Mouse (Mus musculus) MEL (cell line): ENCODE results near the gene Tbxa2r. TPM values are rescaled to one million over a fixed set of nuclear protein-coding genes. Genes with fewer than 3 reads are reported as not detected.

Experiments
- DNase-seq: peaks from one replicate; pipeline ENCODE4 v3.0.0; 2011; ENCODE audit warnings: low read depth, low spot score
- H3K27ac ChIP-seq: 2 replicates; pipeline ENCODE4 v1.5.1; 2012; ENCODE audit warnings: low read depth, mild to moderate bottlenecking, control low read depth, low read length, moderate library complexity; ENCODE audit not compliant: control insufficient read depth
- H3K27me3 ChIP-seq, 2 experiments: fragments of 150-350 bp in 1 of 2; sonication (generic) in 1 of 2; 2 replicates each; pipeline ENCODE4 v1.6.1; 2012; ENCODE audit warnings: low read length in 2 of 2, mild to moderate bottlenecking in 2 of 2, improper control_type of control experiment in 1 of 2, moderate library complexity in 1 of 2; ENCODE audit not compliant: insufficient read depth in 2 of 2, control insufficient read depth in 1 of 2
- H3K36me3 ChIP-seq, 2 experiments: 2 replicates each; pipeline ENCODE4 v1.6.1; 2012 to 2014; ENCODE audit warnings: low read length in 2 of 2, improper control_type of control experiment in 1 of 2, inconsistent platforms in 1 of 2, mild to moderate bottlenecking in 1 of 2; ENCODE audit not compliant: insufficient read depth in 2 of 2, control insufficient read depth in 1 of 2
- H3K4me1 ChIP-seq, 2 experiments: fragments of 150-350 bp in 1 of 2; sonication (generic) in 1 of 2; 2 replicates each; pipeline ENCODE4 v1.6.1; 2012; ENCODE audit warnings: low read length in 2 of 2, improper control_type of control experiment in 1 of 2, mild to moderate bottlenecking in 1 of 2; ENCODE audit not compliant: insufficient read depth in 2 of 2, control insufficient read depth in 1 of 2
- H3K4me3 ChIP-seq, 2 experiments: fragments of 150-350 bp in 1 of 2; sonication (generic) in 1 of 2; 2 replicates each; pipeline ENCODE4 v1.5.1; 2012; ENCODE audit warnings: low read depth in 2 of 2, low read length in 2 of 2, mild to moderate bottlenecking in 2 of 2, moderate library complexity in 2 of 2, control low read depth in 1 of 2, improper control_type of control experiment in 1 of 2; ENCODE audit not compliant: control insufficient read depth in 1 of 2, insufficient read depth in 1 of 2
- H3K79me2 ChIP-seq: 2 replicates; pipeline ENCODE4 v1.6.1; 2012; ENCODE audit warnings: mild to moderate bottlenecking, low read length, moderate library complexity; ENCODE audit not compliant: control insufficient read depth, poor library complexity, insufficient read depth
- H3K9ac ChIP-seq: 2 replicates; pipeline ENCODE4 v1.6.1; 2012; ENCODE audit warnings: low read depth, mild to moderate bottlenecking, control low read depth, low read length, moderate library complexity; ENCODE audit not compliant: control insufficient read depth, poor library complexity, severe bottlenecking
- H3K9me3 ChIP-seq: fragments of 150-350 bp; sonication (generic); replicated peaks from 2 replicates; pipeline ENCODE4 v1.6.1; 2012; ENCODE audit warnings: mild to moderate bottlenecking, low read length, improper control_type of control experiment, moderate library complexity; ENCODE audit not compliant: insufficient read depth
- BHLHE40 ChIP-seq: IDR thresholded peaks from 2 replicates; pipeline ENCODE4 v1.6.1; 2012; ENCODE audit warnings: low read depth, mild to moderate bottlenecking, inconsistent platforms, low read length, improper control_type of control experiment, borderline replicate concordance
- CHD1 ChIP-seq: IDR thresholded peaks from 2 replicates; pipeline ENCODE4 v1.6.1; 2012; ENCODE audit warnings: low read depth, mild to moderate bottlenecking, inconsistent platforms, low read length, improper control_type of control experiment
- CHD2 ChIP-seq: IDR thresholded peaks from 2 replicates; pipeline ENCODE4 v1.6.1; 2011; ENCODE audit warnings: low read length, improper control_type of control experiment
- CTCF ChIP-seq, 3 experiments: IDR thresholded peaks in 2 of 3; conservative IDR thresholded peaks in 1 of 3; 2 replicates each; pipeline ENCODE4 v1.5.1; 2011 to 2012; ENCODE audit warnings: low read length in 3 of 3, low read depth in 2 of 3, mild to moderate bottlenecking in 2 of 3, improper control_type of control experiment in 1 of 3, inconsistent platforms in 1 of 3, mixed read lengths in 1 of 3, moderate library complexity in 1 of 3; ENCODE audit not compliant: control insufficient read depth in 1 of 3, insufficient read depth in 1 of 3, poor library complexity in 1 of 3, severe bottlenecking in 1 of 3
- E2F4 ChIP-seq: IDR thresholded peaks from 2 replicates; pipeline ENCODE4 v1.6.1; 2011; ENCODE audit warnings: low read depth, low read length, improper control_type of control experiment, borderline replicate concordance
- ELF1 ChIP-seq: IDR thresholded peaks from 2 replicates; pipeline ENCODE4 v1.6.1; 2014; ENCODE audit warnings: low read depth, mild to moderate bottlenecking, inconsistent platforms, low read length, improper control_type of control experiment, moderate library complexity
- ETS1 ChIP-seq: IDR thresholded peaks from 2 replicates; pipeline ENCODE4 v1.6.1; 2012; ENCODE audit warnings: low read depth, mild to moderate bottlenecking, inconsistent platforms, low read length, improper control_type of control experiment, moderate library complexity
- GABPA ChIP-seq: IDR thresholded peaks from 2 replicates; pipeline ENCODE4 v1.6.1; 2012; ENCODE audit warnings: low read depth, mild to moderate bottlenecking, inconsistent platforms, low read length, improper control_type of control experiment, moderate library complexity
- GATA1 ChIP-seq: IDR thresholded peaks from 2 replicates; pipeline ENCODE4 v1.6.1; 2011; ENCODE audit warnings: low read depth, low read length, improper control_type of control experiment
- HCFC1 ChIP-seq: IDR thresholded peaks from 2 replicates; pipeline ENCODE4 v1.6.1; 2012; ENCODE audit warnings: low read depth, mild to moderate bottlenecking, inconsistent platforms, low read length, improper control_type of control experiment, moderate library complexity
- JUND ChIP-seq: IDR thresholded peaks from 2 replicates; pipeline ENCODE4 v1.6.1; 2011; ENCODE audit warnings: low read depth, mild to moderate bottlenecking, improper control_type of control experiment, low read length
- KAT2A ChIP-seq: conservative IDR thresholded peaks from 2 replicates; pipeline ENCODE4 v1.6.1; 2012; ENCODE audit warnings: low read depth, low read length, improper control_type of control experiment, inconsistent platforms
- MAFK ChIP-seq: IDR thresholded peaks from 2 replicates; pipeline ENCODE4 v1.6.1; 2011; ENCODE audit warnings: low read depth, mild to moderate bottlenecking, low read length, improper control_type of control experiment, borderline replicate concordance
- MAX ChIP-seq: IDR thresholded peaks from 2 replicates; pipeline ENCODE4 v1.6.1; 2011; ENCODE audit warnings: low read length, improper control_type of control experiment
- MAZ ChIP-seq: IDR thresholded peaks from 2 replicates; pipeline ENCODE4 v1.6.1; 2012; ENCODE audit warnings: low read depth, mild to moderate bottlenecking, inconsistent platforms, low read length, improper control_type of control experiment
- MEF2A ChIP-seq: IDR thresholded peaks from 2 replicates; pipeline ENCODE4 v1.6.1; 2014; ENCODE audit warnings: low read depth, mild to moderate bottlenecking, inconsistent platforms, low read length, improper control_type of control experiment; ENCODE audit not compliant: poor library complexity, insufficient replicate concordance, severe bottlenecking; ENCODE audit errors: extremely low read depth
- MXI1 ChIP-seq: IDR thresholded peaks from 2 replicates; pipeline ENCODE4 v1.6.1; 2011; ENCODE audit warnings: mild to moderate bottlenecking, low read depth, low read length, improper control_type of control experiment
- MYC ChIP-seq: IDR thresholded peaks from 2 replicates; pipeline ENCODE4 v1.6.1; 2011; ENCODE audit warnings: low read depth, mild to moderate bottlenecking, low read length, improper control_type of control experiment, moderate library complexity
- NELFE ChIP-seq: IDR thresholded peaks from 2 replicates; pipeline ENCODE4 v1.6.1; 2011; ENCODE audit warnings: low read depth, low read length, improper control_type of control experiment
- NRF1 ChIP-seq: IDR thresholded peaks from 2 replicates; pipeline ENCODE4 v1.6.1; 2014; ENCODE audit warnings: low read depth, mild to moderate bottlenecking, inconsistent platforms, low read length, improper control_type of control experiment, moderate library complexity; ENCODE audit not compliant: poor library complexity, insufficient read depth, severe bottlenecking
- POLR2A ChIP-seq, 2 experiments: IDR thresholded peaks; 2 replicates each; pipeline ENCODE4 v1.6.1; 2011 to 2012; ENCODE audit warnings: low read length in 2 of 2, mild to moderate bottlenecking in 2 of 2, control low read depth in 1 of 2, improper control_type of control experiment in 1 of 2, low read depth in 1 of 2, moderate library complexity in 1 of 2; ENCODE audit not compliant: control insufficient read depth in 1 of 2, insufficient read depth in 1 of 2, poor library complexity in 1 of 2
- POLR2AphosphoS2 ChIP-seq: IDR thresholded peaks from 2 replicates; pipeline ENCODE4 v1.6.1; 2011; ENCODE audit warnings: low read length, improper control_type of control experiment
- POLR2AphosphoS5 ChIP-seq: IDR thresholded peaks from 2 replicates; pipeline ENCODE4 v1.6.1; 2012; ENCODE audit warnings: low read depth, borderline replicate concordance, mild to moderate bottlenecking, inconsistent platforms, low read length, moderate library complexity, mixed read lengths
- RAD21 ChIP-seq: IDR thresholded peaks from 2 replicates; pipeline ENCODE4 v1.6.1; 2011; ENCODE audit warnings: mild to moderate bottlenecking, low read depth, low read length, improper control_type of control experiment
- RCOR1 ChIP-seq: IDR thresholded peaks from 2 replicates; pipeline ENCODE4 v1.6.1; 2012; ENCODE audit warnings: low read depth, mild to moderate bottlenecking, inconsistent platforms, low read length, improper control_type of control experiment
- SIN3A ChIP-seq: IDR thresholded peaks from 2 replicates; pipeline ENCODE4 v1.6.1; 2012; ENCODE audit warnings: low read length, improper control_type of control experiment, inconsistent platforms
- SMC3 ChIP-seq: IDR thresholded peaks from 2 replicates; pipeline ENCODE4 v1.6.1; 2011; ENCODE audit warnings: low read depth, low read length, improper control_type of control experiment
- TBP ChIP-seq: IDR thresholded peaks from 2 replicates; pipeline ENCODE4 v1.8.0; 2011; ENCODE audit warnings: low read depth, low read length, improper control_type of control experiment
- TCF12 ChIP-seq: IDR thresholded peaks from 2 replicates; pipeline ENCODE4 v1.6.1; 2014; ENCODE audit warnings: low read depth, mild to moderate bottlenecking, inconsistent platforms, low read length, improper control_type of control experiment, moderate library complexity
- USF1 ChIP-seq: IDR thresholded peaks from 2 replicates; pipeline ENCODE4 v1.6.1; 2014; ENCODE audit warnings: low read depth, mild to moderate bottlenecking, inconsistent platforms, low read length, improper control_type of control experiment, moderate library complexity
- USF2 ChIP-seq, 2 experiments: IDR thresholded peaks; 2 replicates each; pipeline ENCODE4 v1.6.1; 2011 to 2012; ENCODE audit warnings: improper control_type of control experiment in 2 of 2, low read length in 2 of 2, borderline replicate concordance in 1 of 2, inconsistent platforms in 1 of 2, low read depth in 1 of 2, mild to moderate bottlenecking in 1 of 2; ENCODE audit not compliant: insufficient read depth in 1 of 2
- ZC3H11A ChIP-seq: IDR thresholded peaks from 2 replicates; pipeline ENCODE4 v1.6.1; 2012; ENCODE audit warnings: low read depth, mild to moderate bottlenecking, inconsistent platforms, low read length, improper control_type of control experiment
- ZKSCAN1 ChIP-seq: IDR thresholded peaks from 2 replicates; pipeline ENCODE4 v1.6.1; 2012; ENCODE audit warnings: low read depth, mild to moderate bottlenecking, inconsistent platforms, low read length, improper control_type of control experiment, moderate library complexity
- ZMIZ1 ChIP-seq: IDR thresholded peaks from 2 replicates; pipeline ENCODE4 v1.6.1; 2012; ENCODE audit warnings: low read depth, mild to moderate bottlenecking, inconsistent platforms, low read length, improper control_type of control experiment, moderate library complexity
- ZNF384 ChIP-seq: IDR thresholded peaks from 2 replicates; pipeline ENCODE4 v1.6.1; 2012; ENCODE audit warnings: low read depth, mild to moderate bottlenecking, inconsistent platforms, low read length, improper control_type of control experiment
- polyA plus RNA-seq, 2 experiments: library from polyadenylated mRNA; stranded (reverse) in 1 of 2; unstranded in 1 of 2; fragments of >175 nt in 1 of 2; fragments of >200 nt in 1 of 2; gene quantifications; 2 replicates each; pipeline versions ENCODE4 v1.2.1 to v1.2.4; 2012; ENCODE audit warnings: low replicate concordance in 2 of 2, low read depth in 1 of 2; ENCODE audit not compliant: insufficient read length in 2 of 2, insufficient read depth in 1 of 2, missing spikeins in 1 of 2
- total RNA-seq: library from RNA; depleted of rRNA; stranded (reverse); fragments of 300-350 nt; gene quantifications from 2 replicates; pipeline ENCODE4 v1.2.3, GENCODE M21; 2012

The Tbxa2r gene
- total and polyA plus RNA-seq, 3 experiments: 0.31 TPM; not detected in 2

- H3K9me3 ChIP-seq: no peaks in the 10 kb centered on the region
- H3K4me3 ChIP-seq: peak within 1 kb of the TSS; percentile 85 to 90
- H3K9ac ChIP-seq: peak within 1 kb of the TSS; percentile 89
- peaks cover 0 to 35% of the 10 kb centered on the region in 2 experiments; a peak in 2 of 4 replicates for H3K36me3 ChIP-seq
- peaks cover 21 to 44% of the 10 kb centered on the region in 2 experiments for H3K4me1 ChIP-seq
- peak; percentile 99 for DNase-seq
- no peaks in the 10 kb centered on the region for H3K27me3 ChIP-seq
- peaks cover 17% of the 10 kb centered on the region for H3K79me2 ChIP-seq
- H3K27ac ChIP-seq: peak within 1 kb of the TSS; percentile 88
- TF ChIP-seq POLR2AphosphoS5 (no peak), POLR2A (IDR thresholded peaks at IDR 0.05; ENCODE audit: control insufficient read depth in 1 of 2, insufficient read depth in 1 of 2, low read depth in 1 of 2, low read length in 2 of 2, poor library complexity in 1 of 2) (peak; percentile 91 to 92), RAD21 (no peak), TCF12 (peak; percentile 68; the same call in 1 of the 2 replicates), ZKSCAN1 (no peak), ZC3H11A (no peak), JUND (0 out of 2 replicates have a peak, but pooled peaks have one; percentile 67), MEF2A (no peak), ZNF384 (no peak), CTCF (IDR thresholded peaks at IDR 0.05 in 2 of 3, conservative IDR thresholded peaks at IDR 0.05 in 1 of 3; ENCODE audit: control insufficient read depth in 1 of 3, insufficient read depth in 1 of 3, low read depth in 2 of 3, low read length in 3 of 3, poor library complexity in 1 of 3, severe bottlenecking in 1 of 3) (no peak), MXI1 (peak; percentile 98), GATA1 (0 out of 2 replicates have a peak, but pooled peaks have one; percentile 20), NELFE (peak; percentile 88), MAFK (no peak), SMC3 (no peak; the same call in 1 of the 2 replicates), CHD2 (peak; percentile 83), KAT2A (peak; percentile 68; the same call in 1 of the 2 replicates), MAX (peak; percentile 97), BHLHE40 (no peak), USF2 (IDR thresholded peaks at IDR 0.05; ENCODE audit: borderline replicate concordance in 1 of 2, insufficient read depth in 1 of 2, low read depth in 1 of 2, low read length in 2 of 2) (peak; percentile 59 to 94; a peak in 3 of 4 replicates), GABPA (no peak), SIN3A (peak; percentile 99), MYC (peak; percentile 84; the same call in 1 of the 2 replicates), E2F4 (no peak), RCOR1 (peak; percentile 69; the same call in 1 of the 2 replicates), MAZ (no peak; the same call in 1 of the 2 replicates), HCFC1 (peak; percentile 92), CHD1 (peak; percentile 99), NRF1 (peak; percentile 100), TBP (peak; percentile 91), ZMIZ1 (no peak), POLR2AphosphoS2 (peak; percentile 67; the same call in 1 of the 2 replicates), USF1 (peak; percentile 99), ETS1 (peak; percentile 33; the same call in 1 of the 2 replicates), ELF1 (peak; percentile 91)
Measured at GRCm38 (mm10) chr10:81383802-81384604, 55.5 kb downstream of the Tbxa2r start, which contains the start of the genes Dohh and Gm48551. Gene Dohh, plus strand, starts transcription at chr10:81384428. Gene Gm48551, plus strand, starts transcription at chr10:81384466.
